Mouse (Mus musculus): ENCODE measurements around the gene Lpp.

DNA sequence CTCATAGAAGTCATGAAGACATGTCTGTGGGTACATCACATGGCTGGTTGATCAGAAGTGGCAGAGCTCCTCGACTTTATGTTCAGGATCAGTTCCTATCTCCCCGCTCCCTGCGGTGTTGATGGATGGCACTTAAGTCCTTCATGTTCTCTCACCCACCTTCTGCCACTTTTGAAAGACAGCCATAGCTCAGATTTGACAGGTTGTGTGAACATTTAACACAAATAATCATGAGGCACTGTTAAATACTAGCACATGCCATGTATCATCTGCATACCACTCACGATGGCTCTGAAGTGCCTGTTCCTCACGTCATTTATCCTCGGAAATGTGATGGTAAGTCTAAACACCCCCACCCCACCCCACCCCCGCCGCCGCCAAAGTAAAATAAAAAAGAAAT lies 441.2 kb downstream of the Lpp start:
- TF ChIP-seq POLR2A (IDR thresholded peaks at IDR 0.05; ENCODE audit: borderline replicate concordance, extremely low read depth, low read depth, low read length) (no peak), CTCF (IDR thresholded peaks at IDR 0.05; ENCODE audit: insufficient read depth, low read length) (no peak)

Measured in lung, adult 2 months (tissue).